Mouse (Mus musculus) layer of hippocampus, adult 9-10 months (tissue): ENCODE results near the gene Tiam1.

Source experiments
- DNase-seq: peaks from one replicate; pipeline ENCODE4 v3.0.0; 2022; ENCODE audit warnings: low spot score

Gene Tiam1

DNA sequence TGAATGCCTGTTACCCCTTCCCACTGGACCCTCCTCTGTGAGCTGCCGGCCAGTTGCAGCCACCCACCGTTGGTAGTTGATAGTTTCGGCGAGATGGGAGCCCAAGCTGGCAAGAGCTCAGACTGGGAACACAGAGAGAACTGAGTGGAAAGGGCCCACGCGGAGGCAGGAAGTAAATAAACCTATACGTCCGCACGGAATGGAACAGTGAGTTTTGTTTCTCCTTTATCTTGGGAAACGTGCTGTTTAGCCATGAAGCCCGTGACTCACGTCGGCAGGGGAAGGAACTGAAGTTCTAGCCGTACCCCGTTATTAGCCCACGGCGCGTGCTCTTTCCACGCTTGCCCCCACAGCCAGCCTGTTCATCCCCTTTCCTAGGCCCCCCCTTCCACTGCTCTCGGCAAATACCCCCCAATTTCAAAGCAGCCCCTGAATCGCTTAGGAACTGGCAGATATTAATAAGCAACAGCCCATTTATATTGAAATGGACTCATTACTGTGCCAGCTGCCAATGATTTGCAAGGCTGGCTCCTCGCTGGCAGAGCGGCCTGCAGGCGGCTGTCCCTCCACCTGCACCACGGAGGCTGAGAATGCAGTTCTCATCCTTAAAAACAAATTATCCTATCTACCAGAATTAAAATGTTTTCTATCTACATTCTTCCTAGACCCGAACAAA is 234.0 kb downstream of the Tiam1 start:
- DNase-seq, result no peak

DNA sequence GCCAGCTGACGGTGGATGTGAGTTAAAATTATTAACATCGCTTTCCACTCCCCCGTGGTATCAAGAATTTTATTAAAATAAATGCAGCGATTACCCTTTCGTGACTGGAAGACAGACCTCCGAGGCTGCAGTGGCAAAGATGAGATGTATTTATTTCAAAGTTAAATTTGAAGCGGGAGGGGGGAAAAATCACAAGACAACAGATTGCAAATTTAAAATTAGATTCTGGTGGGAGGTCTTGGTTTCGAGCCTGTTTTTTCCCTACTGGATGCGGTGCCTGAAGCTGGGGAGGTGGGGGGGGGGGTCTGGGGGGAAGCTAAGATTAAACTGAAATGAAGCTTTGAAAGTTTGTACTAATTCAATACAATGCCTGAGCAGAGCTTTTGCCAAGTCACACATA is 235.9 kb downstream of the Tiam1 start:
- DNase-seq, result no peak

- no peak for DNase-seq
These were observed 236.7 kb downstream of the Tiam1 start for GRCm38 (mm10) chr16:89906909-89907308.

- DNase-seq, result no peak
These were observed 237.8 kb downstream of the Tiam1 start for GRCm38 (mm10) chr16:89905730-89906305.

DNA sequence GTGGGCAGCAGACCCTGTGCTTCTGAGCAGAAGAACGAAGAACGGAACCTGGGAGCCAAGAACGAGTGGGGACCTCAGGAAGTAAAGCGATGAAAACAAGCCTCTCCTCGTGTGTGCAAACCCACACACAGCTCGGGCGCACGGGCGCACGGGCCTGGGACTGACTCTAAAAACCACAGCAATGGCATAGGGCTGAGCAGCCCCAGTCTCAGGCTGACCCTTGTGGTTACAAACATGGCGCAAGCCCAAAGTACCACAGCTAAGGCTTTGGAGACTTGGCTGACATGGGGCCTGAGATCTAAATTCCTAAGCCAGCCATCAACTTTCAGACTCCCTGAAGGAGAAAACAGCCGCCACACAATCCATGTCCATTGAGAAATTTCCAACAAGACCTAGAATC is 239.4 kb downstream of the Tiam1 start:
- DNase-seq, result no peak

GRCm38 (mm10) chr16:89902578-89903304 is 240.8 kb downstream of the Tiam1 start:
- no peak for DNase-seq

GRCm38 (mm10) chr16:89900681-89901080 is 242.9 kb downstream of the Tiam1 start:
- DNase-seq, result no peak

DNA sequence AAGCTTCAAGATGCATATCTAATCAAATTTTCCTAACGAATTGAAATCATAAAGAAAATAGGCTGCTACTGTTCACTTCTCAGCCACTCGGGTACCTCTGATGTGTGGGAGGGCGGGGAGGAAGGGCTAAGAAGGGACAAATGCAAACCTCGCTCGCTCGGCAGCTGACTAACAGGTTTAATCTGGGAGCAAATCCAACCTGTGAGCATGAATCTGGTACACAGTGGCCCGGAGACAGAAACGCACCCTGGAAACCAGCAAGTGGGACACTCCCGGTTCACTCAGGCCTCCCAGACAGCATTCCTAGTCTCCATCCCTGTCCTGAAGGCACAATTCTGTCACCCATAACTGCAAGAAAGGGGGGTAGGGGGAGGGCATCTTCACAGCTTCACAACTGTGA is 244.4 kb downstream of the Tiam1 start:
- DNase-seq, result no peak

DNA sequence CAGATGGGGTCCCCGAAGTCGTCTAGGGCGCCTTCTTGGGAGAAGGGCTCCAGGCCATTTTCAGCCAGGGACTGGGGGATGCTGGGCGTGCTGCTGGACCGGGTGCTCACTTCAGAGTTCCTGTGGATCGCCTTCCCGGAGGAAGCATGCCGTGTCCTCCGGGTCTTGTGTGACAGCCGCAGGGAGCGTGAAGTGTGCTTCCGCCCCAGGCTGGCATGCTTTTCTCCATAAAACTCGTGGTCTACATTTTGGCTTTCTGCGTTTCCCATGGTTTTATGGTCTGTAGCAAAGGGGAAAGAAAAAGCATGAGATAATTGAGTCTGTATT is 245.3 kb downstream of the Tiam1 start:
- no peak for DNase-seq

GRCm38 (mm10) chr16:89897547-89898298 is 245.8 kb downstream of the Tiam1 start:
- DNase-seq, result no peak

- no peak for DNase-seq
These were observed 246.6 kb downstream of the Tiam1 start for GRCm38 (mm10) chr16:89896885-89897546.

DNA sequence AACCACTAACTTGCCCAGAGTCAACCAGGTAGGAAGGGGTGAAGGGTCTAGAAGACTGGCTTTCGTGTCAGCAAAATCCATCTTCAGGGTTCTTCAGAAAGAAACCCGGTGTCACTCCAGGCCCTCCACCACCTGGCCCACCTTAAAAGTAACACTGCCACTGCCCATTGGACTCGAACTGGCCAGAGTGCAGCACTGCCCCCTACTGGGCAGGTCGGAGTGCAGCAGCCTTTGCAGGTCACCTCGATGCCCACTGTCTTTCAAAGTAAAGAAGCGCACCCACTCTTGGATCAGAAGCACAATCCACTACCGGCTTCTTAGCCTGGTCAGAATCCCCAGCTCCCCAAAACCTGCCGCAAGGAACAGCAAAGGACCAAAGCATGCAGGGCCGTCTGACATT is 247.2 kb downstream of the Tiam1 start:
- no peak for DNase-seq

DNA sequence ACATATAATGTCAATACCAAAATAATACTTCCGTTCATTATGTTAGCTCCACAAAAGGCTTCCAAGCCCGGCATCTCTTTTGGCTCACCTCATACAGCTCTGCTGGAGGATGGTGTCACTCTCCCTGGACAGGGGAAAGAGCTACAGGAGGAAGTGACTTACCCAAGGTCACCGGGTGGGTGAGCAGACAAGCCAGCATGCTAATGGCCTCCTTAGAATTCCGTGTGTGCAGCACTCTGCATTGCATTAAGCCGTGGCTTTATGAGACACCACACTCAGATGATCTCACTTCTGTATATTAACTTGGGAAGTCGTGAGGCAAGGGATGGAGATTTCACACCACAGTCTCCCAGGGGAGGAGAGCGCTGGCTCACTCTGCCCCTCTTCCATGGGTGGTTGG is 248.3 kb downstream of the Tiam1 start:
- DNase-seq, result no peak

GRCm38 (mm10) chr16:89894816-89895215 is 248.8 kb downstream of the Tiam1 start:
- no peak for DNase-seq

DNA sequence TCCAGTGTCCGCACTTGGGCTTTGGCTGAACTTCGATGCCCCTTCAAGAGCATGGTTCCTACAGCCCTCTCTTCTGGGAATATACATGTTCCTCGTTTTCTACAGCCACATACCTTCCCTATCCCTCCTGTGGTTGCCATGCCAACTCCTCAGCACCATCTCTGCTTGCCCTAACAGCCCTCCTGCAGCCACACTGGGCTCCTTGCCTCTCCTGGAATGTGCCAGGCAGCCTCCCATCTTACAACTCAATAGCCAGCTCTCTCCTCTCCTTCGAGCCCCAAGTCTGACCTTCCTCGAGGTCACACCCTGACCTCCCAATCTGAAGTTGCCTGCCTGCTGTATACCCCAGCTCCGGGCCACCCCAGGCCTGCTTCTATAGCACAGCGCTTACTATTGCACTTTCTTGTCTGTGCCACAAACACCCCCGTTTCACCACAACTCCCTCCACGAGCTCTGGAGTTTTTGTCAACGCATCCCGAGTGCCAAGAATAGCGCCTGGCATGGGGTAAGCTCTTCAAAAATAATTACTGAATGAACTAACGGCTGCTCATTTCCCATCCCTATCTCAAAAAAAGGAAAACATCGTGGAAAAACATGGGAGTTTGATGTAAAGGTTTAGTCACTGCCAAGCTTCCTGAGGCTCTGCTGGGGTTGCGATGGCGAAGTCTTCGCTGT is 252.9 kb downstream of the Tiam1 start:
- DNase-seq, result no peak

- DNase-seq, result no peak
These were observed 253.6 kb downstream of the Tiam1 start for GRCm38 (mm10) chr16:89889890-89890462.

DNA sequence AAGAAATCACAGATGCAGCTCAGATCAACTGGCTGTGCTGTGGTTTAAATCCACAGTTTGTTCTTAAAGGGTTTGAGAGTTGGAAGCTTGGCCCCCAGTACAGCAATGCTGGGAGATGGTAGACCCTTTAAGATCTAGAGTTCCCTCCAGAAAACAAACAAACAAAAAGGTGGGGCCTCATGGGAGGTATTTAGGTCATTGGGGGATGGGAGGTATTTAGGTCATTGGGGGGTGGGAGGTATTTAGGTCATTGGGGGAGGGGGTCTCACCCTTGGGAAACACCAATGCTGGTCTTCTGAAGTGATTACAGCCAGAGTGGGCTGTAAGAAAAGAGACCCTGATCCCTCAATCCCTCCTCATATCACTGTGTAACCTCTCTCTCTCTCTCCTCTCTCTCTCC is 257.0 kb downstream of the Tiam1 start:
- DNase-seq, result no peak

DNA sequence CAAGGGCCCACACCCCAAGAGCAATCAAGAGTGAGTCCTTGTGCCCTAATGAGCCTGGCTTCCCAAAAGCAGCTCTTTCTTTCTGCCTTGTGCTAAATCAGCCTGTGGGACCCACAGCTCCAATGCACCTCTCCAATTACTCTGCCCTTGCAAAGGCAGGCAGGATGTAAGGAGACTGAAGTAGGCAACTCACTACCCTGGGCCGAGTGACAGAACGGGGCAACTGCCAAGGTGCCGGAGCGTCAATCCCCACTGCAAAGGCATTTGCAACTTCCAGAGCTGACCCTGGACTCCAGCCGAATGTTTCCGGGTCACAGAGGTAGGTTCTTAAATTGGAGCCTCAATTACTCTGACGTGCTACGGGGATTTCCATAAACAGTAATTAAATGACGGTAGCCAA is 257.9 kb downstream of the Tiam1 start:
- DNase-seq, result no peak

- no peak for DNase-seq
These were observed 259.7 kb downstream of the Tiam1 start for GRCm38 (mm10) chr16:89883897-89884296.

GRCm38 (mm10) chr16:89882477-89883234 is 260.9 kb downstream of the Tiam1 start:
- no peak for DNase-seq

DNA sequence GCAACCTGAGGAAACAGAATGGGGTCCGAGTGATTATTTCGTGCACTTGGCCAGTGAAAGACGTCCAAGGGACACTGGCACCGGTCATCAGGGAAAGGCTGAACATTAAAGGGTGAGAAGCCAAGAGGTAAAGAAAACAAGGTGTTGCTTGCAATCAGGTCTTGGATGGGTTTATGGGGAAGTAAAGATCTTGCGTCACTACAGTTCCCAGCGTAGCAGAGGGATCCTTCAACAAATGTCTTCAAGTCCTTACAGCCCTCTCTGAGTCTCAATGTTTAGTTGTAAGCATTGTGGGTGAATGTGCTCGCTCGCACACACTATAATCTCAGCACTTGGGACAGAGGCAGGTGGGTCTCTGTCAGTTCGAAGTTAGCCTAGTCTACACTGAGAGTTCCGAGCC is 266.4 kb downstream of the Tiam1 start:
- DNase-seq, result no peak
